Mouse (Mus musculus) embryonic facial prominence, embryonic 14.5 days (tissue): Measurements from ENCODE around the gene Gal3st4. TPM values are rescaled to one million over a fixed set of nuclear protein-coding genes. Genes with fewer than 3 reads are reported as not detected.
A peak's percentile ranks its signal among the peaks of the same experiment; 100 is the strongest.

Experiments used
- ATAC-seq: fragments of 200-750 bp; cut with Nextera tagmentation; 2 replicates; pipeline ENCODE4 v1.8.0; 2017; ENCODE audit warnings: low read depth, moderate number of reproducible peaks, moderate TSS enrichment
- DNase-seq: peaks from one replicate; pipeline ENCODE4 v3.0.0-alpha.2; 2015; ENCODE audit warnings: low spot score
- H3K27ac ChIP-seq: fragments of 300-500 bp; sonication (generic); replicated peaks from 2 replicates; pipeline ENCODE4 v1.5.1; 2014; ENCODE audit warnings: low read depth, mild to moderate bottlenecking, low read length, moderate library complexity
- H3K27me3 ChIP-seq: fragments of 300-500 bp; sonication (generic); replicated peaks from 2 replicates; pipeline ENCODE4 v1.6.1; 2014; ENCODE audit warnings: low read length; ENCODE audit not compliant: control insufficient read depth, insufficient read depth
- H3K36me3 ChIP-seq: fragments of 300-500 bp; sonication (generic); 2 replicates; pipeline ENCODE4 v1.6.1; 2014; ENCODE audit warnings: low read length, mixed read lengths; ENCODE audit not compliant: control insufficient read depth, insufficient read depth
- H3K4me1 ChIP-seq: fragments of 300-500 bp; sonication (generic); 2 replicates; pipeline ENCODE4 v1.6.1; 2014; ENCODE audit warnings: antibody characterized with exemption, low read length; ENCODE audit not compliant: control insufficient read depth, insufficient read depth
- H3K4me2 ChIP-seq: fragments of 300-500 bp; sonication (generic); 2 replicates; pipeline ENCODE4 v1.6.1; 2014; ENCODE audit warnings: low read depth, mild to moderate bottlenecking, low read length, moderate library complexity, mixed read lengths
- H3K4me3 ChIP-seq: fragments of 300-500 bp; sonication (generic); 2 replicates; pipeline ENCODE4 v1.5.1; 2014; ENCODE audit warnings: low read depth, mild to moderate bottlenecking, low read length
- H3K9ac ChIP-seq: fragments of 300-500 bp; sonication (generic); 2 replicates; pipeline ENCODE4 v1.6.1; 2014; ENCODE audit warnings: low read depth, mild to moderate bottlenecking, low read length, moderate library complexity, mixed read lengths
- H3K9me3 ChIP-seq: fragments of 300-500 bp; sonication (generic); 2 replicates; pipeline ENCODE4 v1.6.1; 2016; ENCODE audit warnings: low read length; ENCODE audit not compliant: control insufficient read depth
- WGBS: fragments of 180-500 bp; shearing (Covaris S2); extraction: QIAGEN DNeasy Blood & Tissue Kit; methylation state at CpG from one replicate; pipeline ENCODE4 v1.1.7; 2014; 5-methylcytosine and 5-hydroxymethylcytosine counted together
- polyA plus RNA-seq: library from polyadenylated mRNA; unstranded; fragments of >200 nt; fragmentation: Nextera tagmentation; extraction: Ambion mirVana; gene quantifications from 2 replicates; pipeline ENCODE4 v1.2.1, GENCODE M21; 2014

Gal3st4 gene
- polyA plus RNA-seq, 1 experiment from 2014 or later, result 2.5 TPM

- no peaks in the 10 kb centered on the region for H3K27me3 ChIP-seq
- ATAC-seq, result no peak
- 0 out of 2 replicates have a peak, but pooled peaks cover 8% of the 10 kb centered on the region for H3K9me3 ChIP-seq
- peak overlapping the region; percentile 58 for H3K4me3 ChIP-seq
- DNase-seq, result no peak
- H3K9ac ChIP-seq, result no peak overlapping the region
- peaks cover 19% of the 10 kb centered on the region for H3K4me1 ChIP-seq
- WGBS, result 29% methylated on average over 22 of the region's 26 CpGs
- H3K36me3 ChIP-seq, result peaks cover 18% of the 10 kb centered on the region
- H3K27ac ChIP-seq, result no peak overlapping the region
- peak overlapping the region; percentile 65 for H3K4me2 ChIP-seq
These were observed 7.8 kb upstream of the Gal3st4 start for GRCm38 (mm10) chr5:138280425-138280768.

DNA sequence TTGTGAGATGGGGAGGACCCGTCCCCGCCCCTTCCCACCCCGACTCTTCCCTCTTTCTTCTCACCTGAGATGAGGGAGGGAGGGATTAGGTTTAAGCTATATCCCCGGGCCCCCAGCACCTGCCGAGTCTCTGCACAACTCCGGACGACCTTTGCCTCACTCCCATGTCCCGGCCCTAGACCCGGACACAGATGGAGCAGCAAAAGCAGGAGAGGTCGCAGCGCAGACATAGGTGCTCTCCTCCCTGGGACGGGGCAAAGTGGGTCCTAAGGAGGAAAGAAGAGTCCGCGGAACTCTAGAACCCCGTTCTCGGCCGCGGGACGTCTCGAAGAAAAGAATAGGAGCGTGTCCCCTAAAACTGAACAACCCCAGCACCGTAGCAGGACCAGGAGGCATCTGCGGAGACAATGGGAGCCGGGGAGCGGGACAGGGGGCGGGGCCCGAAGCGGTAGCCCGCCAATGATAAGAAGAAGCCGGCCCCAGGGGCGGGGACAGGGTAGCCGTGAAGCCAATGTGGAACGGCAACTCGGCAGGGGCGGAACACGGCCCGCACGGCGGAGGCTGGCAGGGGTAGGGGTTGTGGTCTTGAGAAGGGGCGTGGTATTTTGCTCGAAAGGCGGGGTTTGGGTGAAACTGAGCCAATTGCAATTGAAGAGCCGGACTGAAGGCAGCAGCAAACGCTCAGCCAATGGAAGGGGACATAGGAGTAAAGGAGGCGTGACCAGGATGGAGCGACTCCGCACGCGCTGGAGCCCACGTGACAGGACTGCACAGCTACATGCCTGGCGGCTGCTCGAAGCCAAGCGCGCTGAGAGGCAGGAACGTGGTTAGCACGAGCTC lies 7.2 kb upstream of the Gal3st4 start, which contains the start of the genes Gm43720, Gpc2 and Stag3:
TSS of gene Gm43720 (minus strand) at position 374 of the 840 bp plus-strand sequence.
TSS of gene Gpc2 (minus strand) at position 421 of the 840 bp plus-strand sequence.
TSS of gene Stag3 (plus strand) at position 656 of the 840 bp plus-strand sequence.
- ATAC-seq (peak; percentile 99), DNase-seq (peak; percentile 99)
- peak within 1 kb of the TSS; percentile 65 for H3K4me2 ChIP-seq
- H3K4me1 ChIP-seq, result peaks cover 24% of the 10 kb centered on the region
- under 1% methylated on average over 48 of the region's 56 CpGs for WGBS
- H3K27ac ChIP-seq, result peak within 1 kb of the TSS; percentile 35; the same call in 1 of the 2 replicates
- peaks cover 21% of the 10 kb centered on the region for H3K36me3 ChIP-seq
- H3K9me3 ChIP-seq, result 0 out of 2 replicates have a peak, but pooled peaks cover 8% of the 10 kb centered on the region
- H3K4me3 ChIP-seq, result peak within 1 kb of the TSS; percentile 58
- peak within 1 kb of the TSS; percentile 73 for H3K9ac ChIP-seq
- no peaks in the 10 kb centered on the region for H3K27me3 ChIP-seq

GRCm38 (mm10) chr5:138277994-138278393 lies 5.4 kb upstream of the Gal3st4 start:
- Histone ChIP-seq H3K36me3 (peaks cover 21% of the 10 kb centered on the region), H3K4me1 (peaks cover 24% of the 10 kb centered on the region), H3K4me3 (0 out of 2 replicates have a peak overlapping the region, but pooled peaks have one; percentile 58), H3K27me3 (no peaks in the 10 kb centered on the region), H3K9me3 (0 out of 2 replicates have a peak, but pooled peaks cover 8% of the 10 kb centered on the region), H3K4me2 (peak overlapping the region; percentile 65; the same call in 1 of the 2 replicates), H3K27ac (no peak overlapping the region), H3K9ac (no peak overlapping the region)
- WGBS, result 83% methylated on average over 7 of the region's 7 CpGs
- ATAC-seq, result no peak
- no peak for DNase-seq

GRCm38 (mm10) chr5:138275216-138276050 lies 2.8 kb upstream of the Gal3st4 start:
- no peak overlapping the region for H3K27ac ChIP-seq
- H3K4me3 ChIP-seq, result peak overlapping the region; percentile 25
- 0 out of 2 replicates have a peak, but pooled peaks cover 2% of the 10 kb centered on the region for H3K9me3 ChIP-seq
- peak; percentile 77 for DNase-seq
- no peaks in the 10 kb centered on the region for H3K27me3 ChIP-seq
- H3K4me2 ChIP-seq, result peak overlapping the region; percentile 49
- H3K36me3 ChIP-seq, result peaks cover 21% of the 10 kb centered on the region
- peak overlapping the region; percentile 53 for H3K9ac ChIP-seq
- 21% methylated on average over 39 of the region's 41 CpGs for WGBS
- H3K4me1 ChIP-seq, result peaks cover 29% of the 10 kb centered on the region
- ATAC-seq, result no peak

GRCm38 (mm10) chr5:138274186-138274585 lies 1.5 kb upstream of the Gal3st4 start:
- no peak overlapping the region for H3K9ac ChIP-seq
- no peaks in the 10 kb centered on the region for H3K27me3 ChIP-seq
- peaks cover 28% of the 10 kb centered on the region for H3K4me1 ChIP-seq
- H3K36me3 ChIP-seq, result peaks cover 21% of the 10 kb centered on the region
- H3K4me2 ChIP-seq, result no peak overlapping the region
- no peaks in the 10 kb centered on the region for H3K9me3 ChIP-seq
- H3K4me3 ChIP-seq, result no peak overlapping the region
- ATAC-seq (no peak), DNase-seq (no peak)
- 81% methylated on average over 8 of the region's 8 CpGs for WGBS
- H3K27ac ChIP-seq, result no peak overlapping the region

GRCm38 (mm10) chr5:138271232-138271631 lies 1.4 kb downstream of the Gal3st4 start:
- no peak overlapping the region for H3K4me2 ChIP-seq
- H3K9ac ChIP-seq, result no peak overlapping the region
- no peaks in the 10 kb centered on the region for H3K27me3 ChIP-seq
- peaks cover 12% of the 10 kb centered on the region; the same call in 1 of the 2 replicates for H3K36me3 ChIP-seq
- no peak overlapping the region for H3K4me3 ChIP-seq
- H3K9me3 ChIP-seq, result no peaks in the 10 kb centered on the region
- no peak for ATAC-seq
- WGBS, result 55% methylated on average over 3 of the region's 3 CpGs
- DNase-seq, result no peak
- no peak overlapping the region for H3K27ac ChIP-seq
- peaks cover 16% of the 10 kb centered on the region for H3K4me1 ChIP-seq

GRCm38 (mm10) chr5:138268980-138269379 lies 3.7 kb downstream of the Gal3st4 start:
- 75% methylated on average over 4 of the region's 4 CpGs for WGBS
- ATAC-seq, result no peak

DNA sequence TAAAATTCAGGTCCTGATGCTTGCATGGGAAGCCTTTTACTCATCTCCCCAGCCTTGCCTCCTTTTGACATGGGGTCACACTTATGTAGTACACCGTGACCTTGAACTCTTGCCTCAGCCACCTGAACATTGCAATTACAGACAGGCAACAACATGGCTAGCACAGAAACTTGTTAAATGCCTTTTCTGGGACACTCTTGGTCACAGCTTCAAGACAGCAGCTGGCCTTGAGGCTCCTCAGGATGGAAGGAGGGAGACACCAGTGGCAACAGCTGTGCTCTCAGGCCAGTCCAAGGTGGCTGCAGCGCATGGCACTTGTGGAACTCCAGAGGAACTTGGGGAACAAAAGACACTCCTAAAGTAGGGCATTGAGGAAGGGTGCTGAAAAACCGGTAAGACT lies 5.5 kb downstream of the Gal3st4 start:
- ATAC-seq, result no peak
- no peak for DNase-seq

More at GRCm38 (mm10) chr5:138268980-138269379, 3.7 kb downstream of the Gal3st4 start:
- H3K4me1 ChIP-seq, result peaks cover 9% of the 10 kb centered on the region
- no peak overlapping the region for H3K4me3 ChIP-seq
- DNase-seq, result no peak
- no peaks in the 10 kb centered on the region for H3K9me3 ChIP-seq
- no peak overlapping the region for H3K9ac ChIP-seq
- H3K4me2 ChIP-seq, result no peak overlapping the region
- no peaks in the 10 kb centered on the region for H3K27me3 ChIP-seq
- no peak overlapping the region for H3K27ac ChIP-seq
- peaks cover 12% of the 10 kb centered on the region; the same call in 1 of the 2 replicates for H3K36me3 ChIP-seq

More for the DNA sequence above, 5.5 kb downstream of the Gal3st4 start:
- H3K9ac ChIP-seq, result no peak overlapping the region
- H3K4me3 ChIP-seq, result no peak overlapping the region
- no peaks in the 10 kb centered on the region for H3K9me3 ChIP-seq
- no peak overlapping the region for H3K27ac ChIP-seq
- H3K4me1 ChIP-seq, result peaks cover 18% of the 10 kb centered on the region
- WGBS, result 81% methylated on average over 3 of the region's 3 CpGs
- no peaks in the 10 kb centered on the region for H3K27me3 ChIP-seq
- H3K4me2 ChIP-seq, result no peak overlapping the region
- peaks cover 14% of the 10 kb centered on the region for H3K36me3 ChIP-seq
